Mouse (Mus musculus): ENCODE data around the gene Cyp17a1.

GRCm38 (mm10) chr19:46647850-46648249 is 25.1 kb downstream of the Cyp17a1 start:
- peak; percentile 31; the same call in 1 of the 2 replicates for TF ChIP-seq CTCF (IDR thresholded peaks at IDR 0.05; ENCODE audit: insufficient read depth, low read length)
- TF ChIP-seq POLR2A (IDR thresholded peaks at IDR 0.05; ENCODE audit: borderline replicate concordance, extremely low read depth, low read depth, low read length) = no peak
